Mouse (Mus musculus): ENCODE measurements around the gene Arfgap3.

DNA sequence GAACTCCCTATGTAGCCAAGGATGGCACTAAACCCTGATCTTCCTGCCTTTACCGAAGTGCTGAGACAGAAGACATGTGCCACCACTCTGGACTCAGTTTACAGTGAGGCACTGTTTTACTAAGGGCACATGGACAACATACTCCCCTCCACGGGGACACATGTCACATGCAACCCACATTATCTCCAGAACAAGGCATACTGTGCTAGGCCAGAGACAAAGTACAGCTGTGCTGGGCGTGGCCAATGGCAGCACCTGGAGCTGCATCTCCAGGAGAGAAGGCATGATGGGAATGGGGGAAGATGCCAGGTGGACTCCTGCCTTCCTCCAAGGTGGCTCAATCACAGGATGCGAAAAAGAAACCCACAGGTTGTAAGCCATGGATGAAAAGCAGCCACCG is 21.1 kb downstream of the Arfgap3 start:
- no peak for TF ChIP-seq POLR2A (IDR thresholded peaks at IDR 0.05; ENCODE audit: control insufficient read depth in 1 of 2, insufficient read depth in 1 of 2, low read depth in 1 of 2, low read length in 2 of 2, poor library complexity in 1 of 2)
- no peak for TF ChIP-seq CTCF (IDR thresholded peaks at IDR 0.05 in 2 of 3, conservative IDR thresholded peaks at IDR 0.05 in 1 of 3; ENCODE audit: control insufficient read depth in 1 of 3, insufficient read depth in 1 of 3, low read depth in 2 of 3, low read length in 3 of 3, poor library complexity in 1 of 3, severe bottlenecking in 1 of 3)
- no peak for TF ChIP-seq HCFC1 (IDR thresholded peaks at IDR 0.05; ENCODE audit: low read depth, low read length)

All from MEL (cell line).